Mouse (Mus musculus): ENCODE measurements around the gene Rpl18a.

GRCm38 (mm10) chr8:70933036-70933435, 35.8 kb upstream of the Rpl18a start:
- TF ChIP-seq CTCF (IDR thresholded peaks at IDR 0.05; ENCODE audit: borderline replicate concordance, extremely low read depth, insufficient read depth, insufficient read length) (no peak), POLR2A (IDR thresholded peaks at IDR 0.05; ENCODE audit: borderline replicate concordance, extremely low read depth, insufficient read depth, insufficient read length, poor library complexity, severe bottlenecking) (no peak)
